Mouse (Mus musculus): ENCODE measurements around the gene Tdpoz4. TPM values are rescaled to one million over a fixed set of nuclear protein-coding genes. Genes with fewer than 3 reads are reported as not detected.
"Not testable (repeated sequence)": the region's sequence is repeated elsewhere in the genome, so short reads cannot be mapped to it uniquely, and the experiment has no call there.

The Tdpoz4 gene
- total RNA-seq (2014; fragmentation: Nextera tagmentation) (not detected in 2 replicates), total RNA-seq (2017) (not detected in 2 replicates)

GRCm38 (mm10) chr3:93796098-93796497, at the start of gene Tdpoz4:
Gene Tdpoz4, plus strand, starts transcription at chr3:93796398.
- ATAC-seq (replicated peaks; ENCODE audit: low FRiP score, low TSS enrichment, poor library complexity, severe bottlenecking), result not testable (repeated sequence)

- not testable (repeated sequence) for ATAC-seq (replicated peaks; ENCODE audit: low FRiP score, low TSS enrichment, poor library complexity, severe bottlenecking)
These were observed 42.2 kb upstream of the Tdpoz4 start for GRCm38 (mm10) chr3:93754022-93754421.

- ATAC-seq (replicated peaks; ENCODE audit: low FRiP score, low TSS enrichment, poor library complexity, severe bottlenecking), result not testable (repeated sequence)
These were observed 23.5 kb upstream of the Tdpoz4 start, which contains the start of gene Gm5773 for GRCm38 (mm10) chr3:93772700-93773099. Gene Gm5773, plus strand, starts transcription at chr3:93773000.

GRCm38 (mm10) chr3:93813341-93813740, 17.1 kb downstream of the Tdpoz4 start:
- ATAC-seq (replicated peaks; ENCODE audit: low FRiP score, low TSS enrichment, poor library complexity, severe bottlenecking), result not testable (repeated sequence)

GRCm38 (mm10) chr3:93825720-93826119, 29.5 kb downstream of the Tdpoz4 start, which contains the start of gene Tdpoz3:
Gene Tdpoz3, plus strand, starts transcription at chr3:93826020.
- not testable (repeated sequence) for ATAC-seq (replicated peaks; ENCODE audit: low FRiP score, low TSS enrichment, poor library complexity, severe bottlenecking)

Other genes with a start within 250 kb of the Tdpoz4 start
- 176 and 197 TPM in 2 replicates for gene S100a10, start 241.3 kb upstream of the Tdpoz4 start, total RNA-seq (2014; fragmentation: Nextera tagmentation)
- gene S100a10, start 241.3 kb upstream of the Tdpoz4 start, total RNA-seq (2017), result 278 and 471 TPM in 2 replicates
- gene Tdpoz2, start 143.7 kb upstream of the Tdpoz4 start, total RNA-seq (2014; fragmentation: Nextera tagmentation), result not detected in 2 replicates
- not detected in 2 replicates for gene Tdpoz2, start 143.7 kb upstream of the Tdpoz4 start, total RNA-seq (2017)
- not detected in 2 replicates for gene Tdpoz1, start 120.1 kb upstream of the Tdpoz4 start, total RNA-seq (2014; fragmentation: Nextera tagmentation)
- gene Tdpoz1, start 120.1 kb upstream of the Tdpoz4 start, total RNA-seq (2017), result not detected in 2 replicates
- gene Gm37596, start 103.3 kb upstream of the Tdpoz4 start, total RNA-seq (2014; fragmentation: Nextera tagmentation), result not detected in 2 replicates
- not detected in 2 replicates for gene Gm37596, start 103.3 kb upstream of the Tdpoz4 start, total RNA-seq (2017)
- not detected in 2 replicates for gene Gm5773, start 23.4 kb upstream of the Tdpoz4 start, total RNA-seq (2014; fragmentation: Nextera tagmentation)
- not detected in 2 replicates for gene Gm5773, start 23.4 kb upstream of the Tdpoz4 start, total RNA-seq (2017)
- not detected in 2 replicates for gene Tdpoz3, start 29.6 kb downstream of the Tdpoz4 start, total RNA-seq (2014; fragmentation: Nextera tagmentation)
- gene Tdpoz3, start 29.6 kb downstream of the Tdpoz4 start, total RNA-seq (2017), result not detected in 2 replicates
- gene Gm9117, start 147.1 kb downstream of the Tdpoz4 start, total RNA-seq (2014; fragmentation: Nextera tagmentation), result not detected in 2 replicates
- gene Gm9117, start 147.1 kb downstream of the Tdpoz4 start, total RNA-seq (2017), result not detected in 2 replicates
- not detected in 2 replicates for gene Tdpoz5, start 164.9 kb downstream of the Tdpoz4 start, total RNA-seq (2014; fragmentation: Nextera tagmentation)
- gene Tdpoz5, start 164.9 kb downstream of the Tdpoz4 start, total RNA-seq (2017), result not detected in 2 replicates

All from megakaryocyte-erythroid progenitor cell, adult 5-6 weeks (primary cell).